Mouse (Mus musculus) kidney, adult 11 months (tissue): ENCODE measurements around the gene Casc3.

ENCODE experiments used
- DNase-seq: peaks from one replicate; pipeline ENCODE4 v3.0.0; 2022

Gene Casc3

GRCm38 (mm10) chr11:98804605-98805004 lies at the start of gene Casc3:
Gene Casc3 (plus strand): TSS chr11:98804905.
- DNase-seq, result no peak

DNA sequence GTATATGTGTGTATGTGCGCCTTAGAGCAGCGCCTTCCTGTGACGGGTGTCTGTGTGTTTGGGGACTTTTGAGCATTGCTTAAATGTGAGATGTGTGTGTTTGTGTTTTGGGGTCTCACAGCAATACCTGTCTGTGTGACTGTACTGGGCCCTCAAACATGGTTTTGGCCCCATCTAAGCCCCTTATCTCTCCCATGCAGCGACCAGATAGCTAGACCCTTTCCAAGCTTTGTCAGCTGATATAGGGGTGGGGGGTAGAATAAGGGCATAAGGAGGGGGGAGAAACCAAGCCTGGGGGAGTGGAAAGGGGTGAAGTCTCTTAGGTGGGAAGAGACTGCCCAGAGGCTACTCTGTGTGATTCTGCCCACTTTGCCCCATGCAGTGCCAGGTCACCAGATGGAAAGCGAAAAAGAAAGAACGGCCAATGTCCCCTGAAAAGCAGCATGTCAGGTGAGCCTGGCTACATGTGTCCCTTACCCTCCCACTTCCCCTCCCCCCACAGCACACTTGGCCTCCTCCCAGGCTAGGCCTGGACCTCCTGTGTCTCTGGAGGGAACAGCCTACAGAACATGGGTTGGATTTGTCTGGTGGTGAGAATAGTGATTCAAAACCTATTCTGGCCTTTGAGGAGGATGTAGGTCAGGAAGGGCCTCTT lies 48.9 kb upstream of the Casc3 start:
- DNase-seq, result no peak

- no peak for DNase-seq
These were observed 48.0 kb upstream of the Casc3 start for GRCm38 (mm10) chr11:98756711-98757110.

- no peak for DNase-seq
These were observed 42.8 kb upstream of the Casc3 start for GRCm38 (mm10) chr11:98761939-98762338.

DNA sequence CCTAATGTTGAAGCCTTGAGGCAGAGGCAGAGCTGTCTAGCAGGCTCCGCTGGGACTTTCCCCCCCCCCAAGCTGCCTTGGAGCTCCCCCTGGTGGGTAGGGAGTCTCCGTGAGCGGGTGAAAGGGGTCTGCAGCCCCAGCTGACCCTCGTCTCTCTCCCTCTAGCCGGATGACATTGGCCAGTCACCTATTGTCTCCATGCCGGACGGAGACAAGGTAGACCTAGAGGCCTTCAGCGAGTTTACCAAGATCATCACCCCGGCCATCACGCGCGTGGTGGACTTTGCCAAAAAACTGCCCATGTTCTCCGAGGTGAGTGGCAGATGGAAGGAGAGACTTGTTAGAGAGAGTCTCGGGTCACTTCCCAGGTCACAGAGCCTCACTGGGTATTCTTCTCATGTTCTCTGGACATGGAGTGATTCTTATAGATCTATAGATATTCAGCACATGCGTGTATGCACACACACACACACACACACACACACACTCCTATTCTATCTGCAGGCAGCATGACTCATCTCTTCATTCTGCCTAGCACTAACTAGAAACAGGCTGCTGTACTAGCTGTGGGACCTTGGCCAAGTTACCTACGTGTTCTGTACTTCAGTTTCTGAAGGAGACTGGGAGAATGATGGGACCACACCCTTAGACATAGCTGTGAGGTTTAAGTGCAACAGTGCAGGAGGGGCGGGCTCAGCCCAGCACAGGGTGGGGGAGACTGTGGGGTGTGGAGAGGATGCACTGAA lies 41.8 kb upstream of the Casc3 start:
- peak; percentile 65 for DNase-seq

DNA sequence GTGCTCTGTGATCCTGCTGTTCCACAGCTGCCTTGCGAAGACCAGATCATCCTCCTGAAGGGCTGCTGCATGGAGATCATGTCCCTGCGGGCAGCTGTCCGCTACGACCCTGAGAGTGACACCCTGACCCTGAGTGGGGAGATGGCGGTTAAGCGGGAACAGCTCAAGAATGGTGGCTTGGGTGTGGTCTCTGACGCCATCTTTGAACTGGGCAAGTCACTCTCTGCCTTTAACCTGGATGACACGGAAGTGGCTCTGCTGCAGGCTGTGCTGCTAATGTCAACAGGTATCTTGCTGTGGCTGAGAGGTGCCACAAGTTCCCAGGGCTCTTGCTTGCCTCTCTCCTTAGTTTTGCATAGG lies 41.2 kb upstream of the Casc3 start:
- no peak for DNase-seq

DNA sequence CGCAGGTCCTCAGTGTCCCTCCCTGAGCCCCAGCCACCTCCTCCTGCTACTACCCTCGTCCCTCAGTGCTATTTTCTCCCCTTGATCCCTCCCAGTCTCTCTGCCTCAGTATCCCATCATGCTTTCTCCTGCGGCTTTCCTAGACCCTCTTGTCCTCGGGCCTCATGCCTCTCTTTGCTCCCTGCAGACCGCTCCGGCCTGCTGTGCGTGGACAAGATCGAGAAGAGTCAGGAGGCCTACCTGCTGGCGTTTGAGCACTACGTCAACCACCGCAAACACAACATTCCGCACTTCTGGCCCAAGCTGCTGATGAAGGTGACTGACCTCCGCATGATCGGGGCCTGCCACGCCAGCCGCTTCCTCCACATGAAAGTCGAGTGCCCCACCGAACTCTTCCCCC lies 40.6 kb upstream of the Casc3 start:
- no peak for DNase-seq

DNA sequence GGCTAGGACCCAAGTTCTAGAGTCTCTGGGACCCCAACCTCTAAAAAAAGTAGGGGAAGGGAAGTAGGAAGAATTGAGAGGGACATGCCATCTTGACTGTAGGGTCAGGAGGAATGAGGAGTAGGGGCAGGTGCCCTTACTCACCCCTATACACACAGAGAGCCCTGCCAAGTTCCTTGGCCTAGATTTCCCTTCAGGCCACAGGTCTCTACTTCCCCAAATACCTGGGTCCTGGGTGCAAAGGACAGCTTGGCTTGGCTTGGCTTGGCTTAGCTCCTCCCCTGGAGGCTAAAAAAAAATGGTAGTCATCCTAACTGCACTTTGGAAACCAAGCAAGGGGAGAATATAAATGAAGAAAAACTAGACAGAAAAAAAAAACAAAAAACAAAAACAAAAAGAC lies 40.0 kb upstream of the Casc3 start:
- DNase-seq, result peak; percentile 52

- peak; percentile 31 for DNase-seq
These were observed 39.0 kb upstream of the Casc3 start for GRCm38 (mm10) chr11:98765421-98766309.

- DNase-seq, result no peak
These were observed 38.4 kb upstream of the Casc3 start for GRCm38 (mm10) chr11:98766346-98766745.

DNA sequence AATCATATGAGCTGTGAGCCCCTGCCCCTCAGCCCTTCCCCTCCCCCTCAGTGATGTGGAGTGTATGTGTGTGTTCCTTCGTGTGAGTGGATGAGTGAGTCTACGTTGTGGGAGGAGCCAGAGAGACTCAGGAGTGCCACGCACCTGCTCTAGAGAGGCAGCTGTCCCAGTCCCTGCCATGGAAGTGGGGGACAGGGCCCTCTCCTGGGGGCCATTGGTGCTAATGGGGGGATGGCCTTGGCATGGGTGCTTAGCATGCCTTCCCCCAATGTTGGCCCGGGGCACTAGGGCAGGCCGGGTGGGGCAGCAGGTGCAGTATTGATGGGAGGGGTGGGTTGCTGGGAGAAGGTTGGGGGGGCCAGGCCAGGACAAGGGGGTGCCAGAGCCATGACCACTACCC lies 37.9 kb upstream of the Casc3 start:
- DNase-seq, result peak; percentile 34

- DNase-seq, result peak; percentile 57
These were observed 37.4 kb upstream of the Casc3 start for GRCm38 (mm10) chr11:98767276-98767675.

- no peak for DNase-seq
These were observed 37.0 kb upstream of the Casc3 start for GRCm38 (mm10) chr11:98767713-98768112.

GRCm38 (mm10) chr11:98768127-98769006 lies 36.3 kb upstream of the Casc3 start:
- DNase-seq, result peak; percentile 42

GRCm38 (mm10) chr11:98769007-98769954 lies 35.4 kb upstream of the Casc3 start:
- DNase-seq, result peak; percentile 28

DNA sequence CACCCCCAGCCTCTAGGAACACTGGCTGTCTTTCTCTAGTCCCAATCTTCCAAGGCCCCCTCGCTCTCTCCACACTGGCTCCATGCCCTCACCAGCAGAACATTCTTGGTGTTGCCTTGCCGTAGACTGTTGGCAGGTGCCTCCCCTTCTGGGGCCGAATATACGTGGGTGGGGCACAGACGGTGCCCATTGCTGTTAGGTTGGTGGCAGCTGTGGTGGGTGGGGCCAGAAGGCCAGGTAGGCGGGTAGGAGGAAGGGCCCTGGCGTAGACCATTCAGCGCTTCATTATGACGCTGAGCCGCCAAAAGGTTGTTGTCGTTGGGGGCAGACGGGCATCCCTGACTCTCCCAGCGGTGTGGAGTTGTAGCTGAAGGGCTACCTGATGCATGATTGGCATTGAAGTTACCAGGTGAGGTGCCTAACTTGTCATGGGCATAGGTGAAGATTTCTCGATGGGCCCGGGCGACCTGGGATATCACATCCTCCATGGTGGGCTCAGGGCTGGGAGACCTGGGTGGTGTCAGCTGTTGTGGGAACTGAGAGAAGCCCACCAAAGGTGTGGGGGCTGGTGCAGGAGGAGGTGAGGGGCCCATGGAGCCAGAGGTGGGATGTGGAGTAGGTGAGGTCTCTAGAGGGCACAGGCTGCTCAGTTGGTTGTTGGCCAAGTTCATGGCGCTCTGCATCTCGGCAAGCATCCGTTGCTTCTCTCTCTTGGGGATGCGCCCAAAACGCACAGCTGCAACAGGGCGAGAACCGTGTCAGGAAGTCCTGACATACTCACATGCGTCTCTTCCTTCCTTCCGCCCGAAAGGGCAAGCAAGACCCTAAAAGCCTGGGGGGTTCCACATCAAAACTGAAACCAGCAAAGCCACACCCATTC lies 34.4 kb upstream of the Casc3 start:
- peak; percentile 55 for DNase-seq

- peak; percentile 30 for DNase-seq
These were observed 33.6 kb upstream of the Casc3 start for GRCm38 (mm10) chr11:98771131-98771530.

- peak; percentile 46 for DNase-seq
These were observed 32.7 kb upstream of the Casc3 start for GRCm38 (mm10) chr11:98771844-98772525.

DNA sequence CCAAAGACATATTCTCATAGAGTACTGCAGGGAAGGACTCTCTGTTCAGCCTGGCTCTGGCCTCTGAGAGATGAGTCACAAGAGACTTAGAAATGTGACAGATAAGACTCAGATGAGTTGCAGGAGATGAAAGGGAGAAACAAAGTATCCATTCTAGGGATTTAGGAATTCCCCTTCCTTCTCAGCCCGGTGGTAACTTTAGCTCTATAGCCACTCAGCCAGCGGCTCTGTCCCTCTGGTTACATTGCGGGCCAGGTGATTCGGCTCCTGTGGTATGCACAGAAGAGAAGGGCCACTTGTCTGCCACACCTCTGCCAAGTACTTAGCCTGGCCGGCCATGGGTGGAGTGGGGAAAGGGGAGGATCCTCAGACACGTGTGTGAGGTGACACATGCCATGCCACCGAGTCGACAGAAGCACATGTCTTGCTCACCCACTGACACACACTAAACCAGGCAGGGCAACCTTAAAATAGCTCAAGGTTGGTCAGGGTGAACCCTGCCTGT lies 32.0 kb upstream of the Casc3 start:
- peak; percentile 96 for DNase-seq
